Mouse (Mus musculus) intestine, postnatal 0 days (tissue): ENCODE results near the gene Gltpd2. TPM values are rescaled to one million over a fixed set of nuclear protein-coding genes. Genes with fewer than 3 reads are reported as not detected.
"Not testable (repeated sequence)": the region's sequence is repeated elsewhere in the genome, so short reads cannot be mapped to it uniquely, and the experiment has no call there.

Experiments
- ATAC-seq: fragments of 200-750 bp; cut with Nextera tagmentation; 2 replicates; pipeline ENCODE4 v1.8.0; 2017; ENCODE audit warnings: mild to moderate bottlenecking, moderate TSS enrichment, moderate library complexity
- H3K27ac ChIP-seq: fragments of 300-500 bp; sonication (generic); 2 replicates; pipeline ENCODE4 v1.5.1; 2014; ENCODE audit warnings: mild to moderate bottlenecking, low read depth, low read length, moderate library complexity
- H3K27me3 ChIP-seq: fragments of 300-500 bp; sonication (generic); replicated peaks from 2 replicates; pipeline ENCODE4 v1.6.1; 2014; ENCODE audit warnings: low read length, mixed read lengths; ENCODE audit not compliant: control insufficient read depth, insufficient read depth
- H3K36me3 ChIP-seq: fragments of 300-500 bp; sonication (generic); 2 replicates; pipeline ENCODE4 v1.6.1; 2014; ENCODE audit warnings: mild to moderate bottlenecking, moderate library complexity; ENCODE audit not compliant: control insufficient read depth, insufficient read depth
- H3K4me1 ChIP-seq: fragments of 300-500 bp; sonication (generic); replicated peaks from 2 replicates; pipeline ENCODE4 v1.6.1; 2014; ENCODE audit warnings: antibody characterized with exemption, low read length, mixed read lengths; ENCODE audit not compliant: control insufficient read depth, insufficient read depth
- H3K4me2 ChIP-seq: fragments of 300-500 bp; sonication (generic); replicated peaks from 2 replicates; pipeline ENCODE4 v1.6.1; 2014; ENCODE audit warnings: low read depth, mild to moderate bottlenecking, moderate library complexity
- H3K4me3 ChIP-seq: fragments of 300-500 bp; sonication (generic); 2 replicates; pipeline ENCODE4 v1.5.1; 2014; ENCODE audit warnings: low read depth, low read length
- H3K9ac ChIP-seq: fragments of 300-500 bp; sonication (generic); 2 replicates; pipeline ENCODE4 v1.6.1; 2014; ENCODE audit warnings: mild to moderate bottlenecking, low read depth, low read length
- H3K9me3 ChIP-seq: fragments of 300-500 bp; sonication (generic); 2 replicates; pipeline ENCODE4 v1.6.1; 2016; ENCODE audit warnings: mixed run types; ENCODE audit not compliant: control insufficient read depth
- CTCF ChIP-seq: sonication (generic); IDR thresholded peaks from 2 replicates; pipeline ENCODE4 v1.5.1; 2016; ENCODE audit warnings: low read depth, mild to moderate bottlenecking, control low read depth, antibody characterized with exemption, moderate library complexity
- WGBS: fragments of 180-500 bp; shearing (Covaris S2); extraction: QIAGEN DNeasy Blood & Tissue Kit; methylation state at CpG from one replicate; pipeline ENCODE4 v1.1.7; 2014; 5-methylcytosine and 5-hydroxymethylcytosine counted together
- polyA plus RNA-seq: library from polyadenylated mRNA; unstranded; fragments of >200 nt; fragmentation: Nextera tagmentation; extraction: Ambion mirVana; gene quantifications from 2 replicates; pipeline ENCODE4 v1.2.1, GENCODE M21; 2015

Gltpd2 gene
- polyA plus RNA-seq, 1 experiment from 2014 or later, result 0.30 TPM

DNA sequence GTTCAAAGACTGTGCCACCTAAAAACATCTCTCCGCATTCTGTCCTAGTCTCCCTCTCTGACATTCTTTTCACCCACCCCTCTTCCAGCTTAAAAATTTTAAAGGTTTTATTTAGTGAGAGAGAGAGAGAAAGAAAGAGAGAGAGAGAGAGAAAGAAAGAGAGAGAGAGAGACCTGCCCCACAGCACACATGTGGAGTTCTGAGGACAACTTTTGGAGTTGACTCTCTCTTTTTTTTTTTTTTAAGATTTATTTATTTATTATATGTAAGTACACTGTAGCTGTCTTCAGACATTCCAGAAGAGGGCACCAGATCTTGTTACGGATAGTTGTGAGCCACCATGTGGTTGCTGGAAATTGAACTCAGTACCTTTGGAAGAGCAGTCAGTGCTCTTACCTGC is 12.1 kb downstream of the Gltpd2 start:
- H3K4me3 ChIP-seq, H3K4me1 ChIP-seq, H3K9ac ChIP-seq, ATAC-seq, H3K9me3 ChIP-seq, H3K27ac ChIP-seq, H3K27me3 ChIP-seq, H3K4me2 ChIP-seq: not testable (repeated sequence)
- TF ChIP-seq CTCF, result peak; percentile 28; the same call in 1 of the 2 replicates
- WGBS, result 78% methylated on average over 2 of the region's 2 CpGs
- H3K36me3 ChIP-seq, result peaks cover 26% of the 10 kb centered on the region

DNA sequence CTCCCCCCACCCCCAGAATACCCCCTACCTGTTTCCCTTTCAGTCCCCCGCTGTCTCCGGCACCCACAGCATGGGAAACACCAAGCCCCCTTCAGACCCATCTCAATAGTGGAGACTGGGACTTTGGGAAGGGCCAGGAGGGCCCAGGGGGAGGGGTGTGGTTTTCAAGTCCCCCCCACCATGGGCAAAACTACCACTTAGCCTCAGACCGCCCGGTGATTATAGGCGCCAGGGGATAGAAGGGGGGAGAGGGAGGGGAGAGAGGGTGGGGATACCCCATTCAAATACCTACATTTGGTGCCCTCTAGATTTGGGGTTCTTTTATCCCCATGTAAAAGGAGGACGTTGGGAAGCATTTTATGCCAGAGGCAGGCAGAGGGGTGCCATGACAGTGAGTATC is 13.8 kb downstream of the Gltpd2 start, which contains the start of gene Gm40193:
TSS of gene Gm40193 (minus strand) at position 101 of the 400 bp plus-strand sequence.
- peaks cover 10% of the 10 kb centered on the region; the same call in 1 of the 2 replicates for H3K36me3 ChIP-seq
- H3K9ac ChIP-seq, result no peak within 1 kb of the TSS
- 81% methylated on average over 6 of the region's 6 CpGs for WGBS
- no peak within 1 kb of the TSS for H3K4me2 ChIP-seq
- H3K4me1 ChIP-seq, result no peaks in the 10 kb centered on the region
- no peak for ATAC-seq
- no peaks in the 10 kb centered on the region for H3K27me3 ChIP-seq
- no peak within 1 kb of the TSS for H3K4me3 ChIP-seq
- no peak for TF ChIP-seq CTCF
- no peaks in the 10 kb centered on the region for H3K9me3 ChIP-seq
- H3K27ac ChIP-seq, result no peak within 1 kb of the TSS

DNA sequence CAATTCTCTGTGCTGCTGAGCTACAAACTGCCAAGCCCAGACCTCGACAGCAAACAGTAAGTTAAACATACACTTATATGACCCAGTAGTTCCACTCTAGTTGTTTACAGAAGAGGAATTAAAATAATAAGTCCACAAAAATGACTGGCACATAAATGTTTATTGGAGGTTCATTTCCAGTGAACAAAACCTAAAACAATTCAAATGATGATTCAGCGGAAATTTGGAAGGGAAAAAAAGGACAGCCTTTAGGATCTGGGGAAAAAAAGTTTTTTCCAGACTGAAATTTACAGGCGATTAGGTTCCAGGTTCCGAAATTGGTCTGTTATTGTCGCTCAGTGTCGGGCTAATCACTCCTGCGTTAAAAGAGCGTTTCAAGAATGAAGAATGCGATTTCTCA is 20.4 kb downstream of the Gltpd2 start:
- 0 out of 2 replicates have a peak overlapping the region, but pooled peaks have one; percentile 70 for H3K27ac ChIP-seq

DNA sequence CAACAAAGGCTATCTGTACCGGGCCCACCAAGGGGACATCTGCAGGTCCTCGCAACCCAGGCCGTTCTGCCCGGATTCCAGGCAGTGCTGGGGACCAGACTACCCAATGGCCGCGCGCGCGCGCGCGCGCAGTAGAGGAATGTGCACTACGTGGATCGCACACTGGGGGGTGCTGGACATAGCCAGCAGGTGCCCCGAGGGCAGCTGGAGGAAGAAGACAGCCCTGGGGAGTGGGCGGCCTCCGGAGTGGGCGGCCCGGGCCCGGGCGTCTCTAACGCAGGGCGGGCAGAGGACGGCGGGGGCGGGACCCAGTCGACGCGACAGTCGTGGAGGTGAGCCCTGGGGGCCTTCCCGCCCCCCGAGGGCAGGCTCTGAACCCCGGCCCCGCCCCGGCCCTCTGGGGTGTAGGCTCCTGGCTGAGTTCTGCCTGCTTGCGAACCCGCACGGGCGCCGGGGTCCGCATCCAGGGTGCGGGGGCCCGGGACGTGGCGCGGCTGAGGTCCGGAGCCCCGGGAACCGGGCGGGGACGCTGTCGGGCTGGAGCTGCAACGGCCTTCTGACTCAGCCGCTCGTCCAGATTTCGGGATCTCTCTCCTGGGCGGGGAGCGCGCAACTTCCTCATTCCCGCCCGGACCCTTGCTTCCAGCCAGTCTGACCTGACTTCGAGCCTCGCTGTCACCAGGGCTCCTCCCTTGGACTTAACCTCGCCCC is 21.0 kb downstream of the Gltpd2 start, which contains the start of gene Pld2:
TSS of gene Pld2 (plus strand) at position 188 of the 711 bp plus-strand sequence.
- Histone ChIP-seq H3K9me3 (no peaks in the 10 kb centered on the region), H3K27me3 (no peaks in the 10 kb centered on the region), H3K4me3 (peak within 1 kb of the TSS; percentile 73), H3K9ac (peak within 1 kb of the TSS; percentile 71), H3K36me3 (no peaks in the 10 kb centered on the region; the same call in 1 of the 2 replicates), H3K4me1 (no peaks in the 10 kb centered on the region), H3K4me2 (peak within 1 kb of the TSS; percentile 88), H3K27ac (peak within 1 kb of the TSS; percentile 70)
- ATAC-seq, result peak; percentile 94
- under 1% methylated on average over 55 of the region's 65 CpGs for WGBS
- TF ChIP-seq CTCF, result peak; percentile 80

More for the DNA sequence above, 20.4 kb downstream of the Gltpd2 start:
- no peak for TF ChIP-seq CTCF
- Histone ChIP-seq H3K9me3 (no peaks in the 10 kb centered on the region), H3K4me2 (peak overlapping the region; percentile 88), H3K4me1 (no peaks in the 10 kb centered on the region), H3K4me3 (peak overlapping the region; percentile 73), H3K9ac (peak overlapping the region; percentile 71; the same call in 1 of the 2 replicates), H3K27me3 (no peaks in the 10 kb centered on the region), H3K36me3 (no peaks in the 10 kb centered on the region; the same call in 1 of the 2 replicates)
- ATAC-seq, result peak; percentile 8; the same call in 1 of the 2 replicates
- WGBS, result 5% methylated on average over 9 of the region's 9 CpGs

DNA sequence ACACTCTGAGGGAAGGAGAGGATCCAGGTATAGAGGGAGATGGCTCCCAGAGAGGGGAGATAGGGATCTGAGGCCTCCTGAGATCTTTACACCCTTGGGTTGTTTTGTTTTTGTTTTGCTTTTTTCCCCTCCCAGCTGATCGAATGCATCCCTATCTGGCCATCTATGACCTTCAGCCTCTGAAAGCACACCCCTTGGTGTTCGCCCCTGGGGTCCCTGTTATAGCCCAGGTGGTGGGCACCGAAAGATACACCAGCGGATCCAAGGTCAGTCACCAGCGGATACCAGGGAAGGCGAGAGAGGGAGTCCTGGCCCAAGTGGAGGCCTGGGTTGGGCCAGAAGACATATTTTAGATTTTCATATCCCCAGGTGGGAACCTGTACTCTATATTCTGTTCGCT is 21.9 kb downstream of the Gltpd2 start:
- ATAC-seq, result no peak
- no peaks in the 10 kb centered on the region for H3K9me3 ChIP-seq
- no peaks in the 10 kb centered on the region for H3K4me1 ChIP-seq
- no peak overlapping the region; the same call in 1 of the 2 replicates for H3K9ac ChIP-seq
- WGBS, result 85% methylated on average over 7 of the region's 7 CpGs
- peak overlapping the region; percentile 88 for H3K4me2 ChIP-seq
- no peak overlapping the region for H3K27ac ChIP-seq
- no peak for TF ChIP-seq CTCF
- H3K4me3 ChIP-seq, result peak overlapping the region; percentile 73
- H3K36me3 ChIP-seq, result no peaks in the 10 kb centered on the region; the same call in 1 of the 2 replicates
- no peaks in the 10 kb centered on the region for H3K27me3 ChIP-seq

DNA sequence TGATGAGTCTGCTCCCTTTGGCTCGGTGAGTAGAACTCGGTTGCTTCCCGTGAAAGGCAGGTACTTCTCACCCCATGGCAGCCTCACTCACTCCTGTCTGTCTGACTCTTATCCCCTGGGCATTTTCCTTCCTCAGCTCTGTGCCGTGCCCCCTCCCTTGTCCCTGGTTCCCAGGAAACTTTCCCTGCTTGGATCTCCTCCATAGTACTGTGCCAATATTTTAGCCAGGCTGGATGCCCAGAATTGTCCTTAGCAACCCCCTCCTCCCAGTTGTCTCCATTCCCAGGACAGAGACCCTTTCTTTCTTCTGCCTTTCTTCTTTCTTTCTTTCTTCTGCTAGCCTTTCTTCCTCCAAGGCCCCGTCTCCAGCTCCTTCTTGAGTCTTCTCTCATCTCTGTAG is 22.4 kb downstream of the Gltpd2 start:
- no peaks in the 10 kb centered on the region for H3K9me3 ChIP-seq
- H3K4me2 ChIP-seq, result no peak overlapping the region; the same call in 1 of the 2 replicates
- WGBS, result 74% methylated on average over 5 of the region's 5 CpGs
- no peak for ATAC-seq
- H3K27me3 ChIP-seq, result no peaks in the 10 kb centered on the region
- no peak overlapping the region for H3K27ac ChIP-seq
- no peaks in the 10 kb centered on the region for H3K4me1 ChIP-seq
- H3K36me3 ChIP-seq, result no peaks in the 10 kb centered on the region; the same call in 1 of the 2 replicates
- no peak overlapping the region for H3K4me3 ChIP-seq
- TF ChIP-seq CTCF, result no peak
- H3K9ac ChIP-seq, result no peak overlapping the region
